Mouse (Mus musculus) cerebellum, adult 18-20 months (tissue): ENCODE results near the gene Myom1.

ENCODE experiments used
- DNase-seq, 2 experiments: peaks; one replicate each; pipeline ENCODE4 v3.0.0; 2021

Myom1 gene

DNA sequence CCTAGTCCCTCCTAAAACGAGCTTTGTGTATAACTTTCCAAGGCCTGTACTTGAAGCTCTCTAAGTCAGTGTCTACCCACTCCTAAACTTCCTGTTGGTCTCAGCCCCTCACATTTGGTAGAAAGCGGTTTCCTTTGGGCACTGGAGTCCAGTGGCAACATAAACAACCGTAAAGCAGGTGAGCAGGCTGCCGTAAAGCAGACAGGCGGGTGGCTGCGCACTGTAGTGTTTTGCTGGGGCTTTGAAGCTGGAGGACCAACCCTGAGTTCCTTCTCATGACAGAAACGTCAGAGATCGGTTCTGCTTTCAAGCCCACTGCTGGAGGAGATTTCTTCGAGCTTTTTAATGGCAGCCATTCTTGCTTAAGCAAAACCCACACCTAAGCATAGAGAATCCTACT lies 9.8 kb upstream of the Myom1 start:
- DNase-seq, result no peak

DNA sequence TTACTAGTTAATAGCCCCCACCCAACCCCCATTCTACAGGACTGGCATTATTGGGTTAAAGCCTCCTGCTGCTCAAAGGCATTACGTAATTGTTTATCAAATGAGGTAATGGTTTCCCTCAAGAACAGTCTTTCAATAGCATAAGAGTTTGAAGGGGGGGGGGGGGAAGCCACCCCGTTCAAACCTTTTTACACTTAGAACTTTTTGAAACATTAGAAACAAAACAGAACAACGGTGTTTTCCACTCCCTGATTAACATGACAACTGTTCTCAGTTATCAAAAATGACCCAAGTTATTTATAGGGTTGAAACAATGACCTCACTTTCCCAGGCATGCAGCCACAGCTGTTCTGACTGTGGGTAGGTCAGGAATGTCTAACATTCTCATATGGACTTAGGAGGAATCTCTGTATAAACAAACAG lies 9.0 kb upstream of the Myom1 start:
- no peak for DNase-seq

DNA sequence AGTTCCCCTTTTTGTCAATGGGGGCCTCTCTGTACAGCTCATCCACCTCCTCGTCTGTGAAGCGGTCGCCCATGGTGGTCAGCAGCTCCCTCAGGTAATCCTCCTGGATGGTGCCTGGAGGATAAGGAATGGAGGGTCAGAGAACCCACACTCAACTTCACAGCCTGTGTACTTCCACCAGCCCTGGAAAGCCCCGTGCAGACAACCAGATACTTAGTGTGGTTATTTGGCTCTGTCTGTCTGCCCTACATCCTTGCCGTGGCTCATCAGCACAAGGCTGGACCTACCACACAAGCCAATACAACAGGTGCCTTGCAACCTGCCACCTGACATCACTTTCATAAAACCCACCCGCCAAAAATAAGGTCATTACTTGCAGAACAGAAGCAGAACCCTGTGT lies 7.8 kb upstream of the Myom1 start:
- DNase-seq, result no peak

DNA sequence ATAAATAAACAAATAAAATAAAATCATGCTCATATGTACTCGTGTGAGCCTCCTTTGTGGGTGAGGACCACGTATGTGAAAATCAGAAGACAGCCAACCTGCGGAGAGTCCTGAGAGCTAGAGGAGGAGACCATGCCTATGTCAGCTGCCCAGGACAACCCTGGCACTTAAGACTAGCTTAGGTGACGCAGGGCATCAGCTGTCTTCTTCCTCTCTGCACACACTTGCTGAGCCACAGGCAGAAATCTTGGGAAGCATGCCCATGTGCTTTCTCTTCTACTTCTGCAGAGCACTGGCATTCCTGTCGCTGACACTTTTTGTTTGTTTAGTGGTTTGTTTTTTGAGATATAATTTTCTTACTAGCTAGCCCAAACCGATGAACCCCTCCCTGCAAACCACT lies 6.9 kb upstream of the Myom1 start:
- DNase-seq, result no peak

DNA sequence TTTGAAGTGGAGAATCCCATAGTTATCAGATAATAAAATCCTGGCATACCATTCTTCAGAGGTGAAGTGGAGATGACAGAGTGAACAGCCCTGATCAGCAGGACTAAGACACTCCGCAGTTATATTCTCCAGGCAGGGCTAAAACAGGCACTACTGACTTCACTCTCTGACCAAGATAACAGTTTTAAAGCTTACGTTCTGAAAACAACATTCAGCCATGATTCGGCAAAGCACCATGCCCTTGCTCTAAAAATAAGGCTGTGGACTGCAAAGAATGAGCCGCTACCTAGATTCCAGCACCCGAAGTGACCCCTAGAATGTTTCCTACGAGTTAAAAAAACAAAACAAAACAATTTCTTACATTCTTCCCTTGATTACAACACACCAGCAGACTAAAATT lies 4.6 kb upstream of the Myom1 start:
- no peak for DNase-seq

DNA sequence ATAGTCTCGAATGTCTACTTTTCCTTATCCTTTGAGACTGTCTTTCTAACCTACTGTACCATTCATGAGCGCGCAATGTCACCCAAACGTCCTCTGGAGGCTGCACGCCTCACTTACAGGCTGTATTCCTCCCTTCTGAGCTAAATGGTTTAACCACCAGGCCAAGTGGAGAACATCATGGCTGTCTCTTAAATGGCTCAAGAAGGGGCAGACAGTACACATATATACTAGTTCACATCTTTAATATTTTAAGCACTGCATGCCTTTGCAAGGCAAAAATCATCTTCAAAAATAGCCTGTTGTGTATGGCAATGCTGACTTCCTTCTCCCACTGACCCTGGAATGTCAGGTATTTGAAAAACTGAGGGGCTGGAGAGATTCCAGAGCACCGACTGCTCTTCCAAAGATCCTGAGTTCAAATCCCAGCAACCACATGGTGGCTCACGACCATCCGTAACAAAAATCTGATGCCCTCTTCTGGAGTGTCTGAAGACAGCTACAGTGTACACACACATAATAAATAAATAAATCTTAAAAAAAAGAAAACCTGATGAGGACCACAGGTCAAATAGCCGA lies 3.9 kb upstream of the Myom1 start:
- no peak for DNase-seq

DNA sequence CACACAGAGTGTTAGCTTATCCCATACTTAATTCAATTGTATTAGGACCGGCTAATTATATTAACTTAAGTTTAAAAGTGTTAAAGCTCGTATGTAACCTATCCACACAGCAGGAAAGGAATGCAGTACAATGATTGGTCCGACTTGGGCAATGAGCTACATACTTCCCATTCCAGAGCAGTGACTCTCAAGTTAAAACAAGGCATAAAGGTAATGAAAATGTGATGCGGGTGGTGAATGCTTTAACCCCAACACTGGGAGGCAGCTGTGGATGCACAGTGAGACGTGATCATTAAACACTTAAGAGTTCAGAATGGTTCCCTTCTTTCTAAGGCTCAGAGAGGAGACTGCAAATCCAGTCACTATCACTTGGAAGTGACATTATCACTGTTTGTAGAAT lies 3.2 kb upstream of the Myom1 start:
- DNase-seq, result no peak

DNA sequence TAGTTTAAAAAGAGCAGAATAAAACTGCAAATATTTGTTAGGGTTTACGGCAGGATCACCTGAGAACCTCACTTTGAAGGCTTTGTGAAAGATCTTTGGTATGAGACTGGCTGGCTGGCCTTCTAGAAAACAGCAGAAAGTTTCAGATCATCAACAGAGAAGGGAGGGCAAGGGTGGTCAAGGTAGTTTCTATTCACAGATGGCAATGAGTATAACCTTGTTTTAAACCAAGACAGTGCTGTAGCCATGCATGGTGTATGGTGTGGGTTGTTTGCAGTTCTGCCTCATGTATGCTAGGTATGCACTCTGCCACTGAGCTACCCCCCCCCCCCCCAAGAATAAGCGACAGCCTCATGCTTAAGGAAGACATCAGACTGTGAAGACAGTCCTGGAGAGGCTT lies 2.2 kb upstream of the Myom1 start:
- DNase-seq, result no peak

DNA sequence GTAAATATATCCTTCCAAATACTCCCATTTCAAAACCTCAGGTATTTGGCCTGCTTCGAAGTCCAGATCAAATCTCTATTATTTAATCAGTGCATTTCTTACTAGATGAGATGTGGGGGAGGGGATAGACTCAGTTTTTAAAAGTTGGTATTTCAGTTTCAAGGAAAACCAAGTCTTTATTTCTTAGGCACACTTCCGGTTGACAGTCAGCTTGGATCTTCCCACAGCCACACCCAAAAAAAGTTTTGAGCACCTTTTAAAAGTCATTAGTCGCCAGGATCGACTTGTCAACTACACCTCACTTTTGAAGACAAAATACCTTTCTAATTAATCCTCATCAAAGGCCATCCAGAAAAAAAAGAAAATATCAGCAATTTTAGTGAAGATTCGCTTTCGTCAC lies 1.4 kb upstream of the Myom1 start:
- no peak for DNase-seq

DNA sequence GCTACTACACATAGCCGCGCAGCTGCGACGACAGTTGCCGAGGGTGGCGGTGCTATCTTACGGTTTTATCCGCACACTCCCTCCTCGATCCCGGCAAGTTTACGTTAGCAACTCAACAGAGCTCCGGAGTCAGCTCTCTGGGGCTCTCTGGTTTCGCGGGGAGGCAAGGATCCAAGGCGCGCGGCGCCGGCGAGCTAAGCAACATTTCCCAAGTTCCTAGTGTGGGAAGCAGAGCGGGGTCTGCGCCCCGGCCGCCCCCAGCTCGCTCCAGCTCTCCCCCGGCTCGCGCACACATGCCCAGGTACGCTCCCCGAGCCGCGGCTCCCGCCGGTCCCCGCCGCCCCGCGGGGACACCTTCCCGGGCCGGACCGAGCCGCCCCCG lies 743 bp upstream of the Myom1 start:
- DNase-seq, result peak in 1 of 2 experiments; percentile 39

DNA sequence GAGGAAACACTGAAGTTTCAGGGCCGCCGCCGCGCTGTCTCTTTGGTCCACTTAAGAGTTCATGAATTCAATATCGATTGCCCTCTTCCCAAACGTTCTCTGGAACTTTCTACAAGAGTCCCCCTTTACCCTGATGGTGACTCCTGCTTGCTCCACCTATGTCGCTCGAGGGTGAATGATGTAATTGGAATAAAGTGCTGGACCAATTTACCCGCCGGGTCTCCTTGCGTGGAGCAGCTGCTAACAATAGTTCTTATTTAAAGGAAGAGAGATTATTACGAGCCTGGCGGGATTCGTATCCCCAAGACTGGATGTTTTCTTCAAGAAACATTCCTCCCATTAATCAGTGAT lies 286 bp downstream of the Myom1 start, which contains the start of gene Myl12a:
TSS of gene Myl12a (minus strand) at position 135 of the 351 bp plus-strand sequence.
- no peak for DNase-seq

DNA sequence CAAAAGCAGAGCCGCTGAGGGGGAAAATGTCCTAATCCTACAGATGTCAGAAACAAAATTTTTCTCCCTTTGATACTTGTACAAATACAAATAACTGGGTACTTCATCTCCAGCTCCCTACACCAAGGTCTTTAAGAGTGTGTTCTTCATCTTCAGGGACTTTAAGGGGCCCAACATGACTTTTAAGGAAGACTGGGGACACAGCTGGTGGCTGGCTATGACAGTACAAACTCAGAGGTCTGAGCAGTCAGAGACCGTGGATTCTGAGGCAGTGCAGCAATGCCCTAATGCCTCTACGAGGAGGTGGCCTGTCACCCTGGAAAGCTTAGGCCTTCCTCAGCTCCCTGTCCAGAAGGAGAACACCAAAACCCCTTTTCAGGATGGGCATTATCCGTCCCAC lies 679 bp downstream of the Myom1 start:
- DNase-seq, result no peak

DNA sequence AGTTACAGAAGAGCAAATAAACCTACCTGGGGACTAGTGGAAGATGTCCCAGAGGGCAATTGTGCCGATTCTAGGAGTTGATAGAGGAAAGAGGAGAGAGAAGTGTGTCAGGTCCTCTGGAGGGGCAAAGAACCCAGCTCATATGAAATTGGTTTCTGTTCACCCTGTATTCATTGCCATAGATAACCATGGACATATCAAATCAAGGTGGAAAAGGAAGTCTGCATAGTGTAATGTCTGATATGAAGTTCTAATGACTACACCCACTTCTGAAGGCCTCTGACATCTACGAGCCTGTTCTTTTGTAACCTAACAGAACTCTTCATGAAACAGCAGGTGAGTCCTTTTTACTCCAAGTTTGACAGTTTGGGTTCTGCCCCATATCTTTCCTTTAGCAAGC lies 1.3 kb downstream of the Myom1 start:
- no peak for DNase-seq

DNA sequence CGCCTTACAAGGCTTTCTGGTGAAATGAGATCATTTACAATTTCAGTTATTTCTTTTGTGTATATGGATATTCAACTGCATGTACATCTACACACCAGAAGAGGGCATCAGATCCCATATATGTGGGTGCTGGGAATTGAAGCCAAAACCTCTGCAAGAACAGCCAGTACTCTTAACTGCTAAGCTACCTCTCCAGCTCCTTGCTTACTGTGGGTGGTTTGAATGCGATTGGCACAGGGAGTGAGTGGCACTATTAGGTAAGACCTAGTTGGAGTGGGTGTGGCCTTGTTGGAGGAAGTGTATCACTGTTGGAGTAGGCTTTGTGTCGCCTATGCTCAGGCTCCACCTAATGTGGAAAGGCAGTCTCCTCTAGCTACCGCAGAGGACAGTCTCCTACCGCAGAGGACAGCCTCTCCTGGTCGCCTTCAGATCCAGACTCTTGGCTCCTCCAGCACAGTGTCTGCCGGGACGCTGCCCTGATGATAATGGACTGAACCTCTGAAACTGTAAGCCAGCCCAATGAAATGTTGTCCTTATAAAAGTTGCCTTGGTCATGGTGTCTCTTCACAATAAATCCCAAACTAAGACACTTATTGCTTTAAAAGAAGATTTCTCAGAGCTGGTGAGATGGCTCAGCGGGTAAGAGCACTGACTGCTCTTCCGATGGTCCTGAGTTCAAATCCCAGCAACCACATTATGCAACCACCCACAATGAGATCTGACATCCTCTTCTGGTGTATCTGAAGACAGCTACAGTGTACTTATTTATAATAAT lies 1.9 kb downstream of the Myom1 start:
- no peak for DNase-seq

DNA sequence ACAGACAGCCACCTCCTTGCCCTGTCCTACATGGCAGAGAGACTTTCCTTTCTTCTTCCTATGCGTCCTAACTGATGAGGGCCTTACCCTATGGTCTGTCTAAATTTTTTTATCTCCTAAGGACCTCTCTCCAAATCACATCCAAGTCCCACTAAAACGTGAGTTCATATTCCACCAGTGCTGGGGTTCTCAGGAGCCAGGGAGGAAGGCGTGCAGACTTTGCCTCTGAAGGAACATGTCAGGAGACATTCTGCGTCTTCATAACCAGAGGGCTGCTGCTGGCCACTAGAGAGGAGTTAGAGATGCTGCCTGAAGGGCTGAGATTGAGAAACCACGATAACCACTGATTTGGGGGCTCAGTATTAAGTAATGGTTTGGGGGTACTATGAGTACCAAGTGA lies 4.5 kb downstream of the Myom1 start:
- DNase-seq, result no peak

DNA sequence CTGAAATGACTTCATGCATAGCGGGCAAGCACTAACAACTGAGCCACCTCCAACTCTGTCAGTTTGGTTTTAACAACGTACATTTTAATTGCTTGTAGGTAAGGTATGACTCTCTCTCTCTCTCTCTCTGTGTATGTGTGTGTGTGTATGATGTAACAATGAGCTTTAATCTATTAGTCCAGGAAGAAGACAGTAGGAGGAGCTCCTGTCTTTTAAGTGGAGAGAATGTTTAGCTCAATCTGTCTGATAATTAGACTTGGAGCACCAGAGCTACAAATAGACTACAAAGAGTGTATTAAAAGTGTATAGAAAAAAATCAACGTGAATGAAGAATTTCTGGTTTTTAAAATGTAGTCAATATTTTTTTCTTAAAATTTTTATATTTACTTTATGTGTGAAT lies 6.2 kb downstream of the Myom1 start:
- DNase-seq, result no peak

DNA sequence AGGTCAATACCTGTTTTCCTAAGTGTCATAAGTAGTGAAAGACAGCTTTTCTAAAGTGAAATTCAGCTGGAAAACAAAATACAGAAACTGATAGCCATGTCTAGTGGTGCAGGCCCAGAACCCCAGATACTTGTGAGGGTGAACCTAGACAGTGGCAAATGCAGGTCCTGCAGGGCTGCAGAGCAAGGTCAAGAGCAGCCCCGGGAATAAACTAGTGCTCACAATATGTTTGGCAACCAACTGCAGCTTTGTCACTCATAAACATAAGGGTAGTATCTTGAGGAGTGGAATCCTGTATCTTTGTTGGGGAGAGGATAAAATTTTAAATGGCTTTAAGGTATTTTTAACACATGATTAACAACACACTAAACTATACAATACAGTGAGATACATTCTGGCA lies 7.3 kb downstream of the Myom1 start:
- DNase-seq, result no peak

DNA sequence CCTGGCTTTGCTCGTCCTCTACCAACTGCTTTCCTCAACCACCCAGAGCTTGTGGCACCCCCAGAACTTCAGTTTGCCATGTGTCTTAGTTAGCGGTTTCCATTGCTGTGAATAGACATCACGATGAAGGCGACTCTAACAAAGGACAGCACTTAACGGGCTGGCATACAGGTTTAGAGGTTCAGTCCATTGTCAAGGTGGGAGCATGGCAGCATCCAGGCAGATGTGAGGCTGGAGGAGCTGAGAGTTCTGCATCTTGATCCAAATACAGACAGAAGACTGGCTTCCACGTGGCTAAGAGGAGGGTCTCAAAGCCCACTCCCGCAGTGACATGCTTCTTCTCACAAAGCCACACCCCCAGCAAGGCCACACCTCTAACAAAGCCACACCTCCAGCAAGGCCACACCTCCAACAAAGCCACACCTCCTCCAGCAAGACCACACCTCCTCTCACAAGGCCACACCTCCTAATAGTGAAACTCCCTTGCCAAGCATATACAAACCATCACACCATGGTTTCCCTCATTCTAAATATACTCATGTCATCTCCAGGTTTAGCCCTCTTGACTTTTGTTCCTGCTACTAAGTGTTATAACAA lies 8.3 kb downstream of the Myom1 start:
- no peak for DNase-seq

DNA sequence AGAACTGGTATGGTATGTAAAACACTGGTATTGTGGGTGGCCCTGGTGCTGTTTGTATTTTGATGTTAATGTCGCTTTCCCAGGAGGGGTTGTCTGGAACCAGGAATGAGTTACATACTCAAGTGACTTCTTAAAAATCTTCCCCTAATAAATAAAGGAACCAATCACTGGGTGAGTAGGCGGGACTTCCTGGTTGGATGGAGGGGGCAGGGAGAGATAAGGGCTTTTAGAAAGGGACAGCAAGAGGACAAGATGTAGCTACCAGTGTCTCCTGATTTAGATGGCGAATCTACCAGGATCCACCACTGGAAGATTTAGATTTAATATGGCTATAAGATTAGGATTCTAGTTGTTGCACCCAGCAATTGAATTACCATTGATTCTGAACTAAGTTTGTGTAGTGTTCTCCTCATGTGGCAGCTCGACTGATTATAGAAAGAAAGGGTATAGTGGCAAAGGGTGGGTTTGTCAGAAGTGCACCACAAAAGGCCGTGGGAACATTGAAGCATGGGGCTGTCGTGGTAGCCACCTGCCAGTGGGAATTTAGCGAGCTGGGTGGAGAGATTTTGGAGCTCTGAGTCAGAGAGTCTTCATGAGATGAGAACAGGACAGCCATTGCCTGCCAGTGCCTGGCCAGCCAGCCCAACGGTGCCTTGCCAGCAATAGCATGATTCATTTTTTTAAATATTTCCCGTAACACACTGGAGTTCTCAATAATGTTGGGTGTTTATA lies 9.7 kb downstream of the Myom1 start:
- DNase-seq, result no peak

DNA sequence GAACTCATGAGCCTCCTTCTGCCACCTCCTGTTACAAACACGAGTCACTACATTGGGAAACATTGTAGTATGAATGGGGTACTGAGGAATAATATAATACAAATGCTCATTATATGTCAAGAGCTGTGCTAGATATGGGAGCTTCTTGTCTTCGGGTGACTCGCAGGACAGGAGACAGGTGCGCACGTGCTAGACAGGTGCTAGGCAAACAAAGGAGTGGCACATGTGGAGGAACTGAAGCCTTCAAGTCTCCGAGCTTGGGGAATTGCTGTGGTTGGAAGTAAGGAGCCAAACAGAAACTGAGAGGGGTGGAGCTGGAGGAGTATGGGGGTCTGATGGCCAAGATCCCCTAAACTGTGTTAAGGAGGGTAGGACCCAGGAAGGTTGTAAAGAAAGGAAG lies 10.7 kb downstream of the Myom1 start:
- DNase-seq, result no peak

DNA sequence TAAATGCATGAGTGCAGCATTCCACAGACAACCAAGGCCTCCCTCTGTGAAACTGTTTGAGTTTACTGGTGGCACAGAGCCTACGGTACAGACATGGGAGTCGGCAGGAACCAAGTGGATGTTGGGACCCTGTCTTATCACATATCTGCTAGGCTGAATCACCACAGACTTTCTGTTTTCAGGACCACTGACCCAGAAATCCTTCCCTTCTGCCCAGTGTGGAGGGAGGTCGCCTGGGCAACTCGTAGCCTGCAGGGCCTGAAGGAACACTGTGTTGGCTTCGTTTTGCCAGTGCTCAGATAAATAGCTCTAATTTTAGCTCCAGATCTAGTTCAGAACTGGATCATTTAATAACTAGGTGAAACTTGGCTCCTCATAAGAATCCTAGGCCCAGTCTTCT lies 12.5 kb downstream of the Myom1 start:
- no peak for DNase-seq

DNA sequence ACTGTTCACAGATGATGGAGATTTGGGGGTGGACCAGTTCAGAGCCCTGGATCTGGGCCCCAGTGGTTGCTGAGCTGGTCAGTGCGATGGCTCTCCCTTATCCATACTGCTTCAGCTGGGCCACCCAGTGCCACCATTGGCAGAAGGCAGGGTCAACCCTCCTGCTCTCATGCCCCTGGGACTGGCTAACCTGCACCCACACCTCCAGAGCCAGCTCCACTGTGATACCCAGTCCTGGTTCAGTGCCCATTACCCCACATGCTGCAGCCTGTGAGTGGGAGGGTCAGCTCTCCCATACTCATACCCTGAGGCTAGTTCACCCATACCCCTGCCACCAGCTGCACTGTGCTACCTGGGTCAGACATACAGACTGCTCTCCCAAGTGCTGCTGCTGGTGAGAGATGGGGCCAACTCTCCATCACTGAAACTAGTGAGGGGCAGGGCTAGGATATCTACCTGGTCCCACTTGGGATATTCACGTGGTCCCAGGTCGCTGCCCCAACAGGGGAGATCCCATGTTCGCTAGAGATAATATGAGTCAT lies 15.1 kb downstream of the Myom1 start:
- no peak for DNase-seq

DNA sequence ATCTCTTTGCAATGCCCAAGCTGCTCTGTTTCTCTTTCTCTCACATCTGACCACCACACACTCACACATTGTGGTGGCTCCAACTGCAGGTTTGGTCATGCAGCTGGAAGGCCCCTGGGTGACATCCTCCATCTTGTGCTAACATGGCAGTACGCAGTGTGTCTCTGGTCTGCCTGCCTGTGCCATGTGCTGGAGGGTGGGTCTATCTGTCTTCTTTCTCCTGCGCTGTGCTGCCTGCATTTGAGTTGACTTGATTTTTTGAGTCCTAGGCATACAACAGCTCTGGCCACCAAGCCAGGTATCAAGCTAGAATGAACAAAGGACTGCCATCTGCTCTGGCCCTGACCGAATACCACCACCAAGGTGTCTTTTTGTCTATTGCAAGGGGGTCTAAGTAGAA lies 15.7 kb downstream of the Myom1 start:
- no peak for DNase-seq
